Mouse (Mus musculus) mouse embryonic stem cell (cell line): ENCODE results near the gene Myl9.
"Not testable (repeated sequence)": the region's sequence is repeated elsewhere in the genome, so short reads cannot be mapped to it uniquely, and the experiment has no call there.

Experiments
- in situ Hi-C, 2 experiments: fragments of 300-500 bp; cut with MboI; formaldehyde crosslinking; loops; 1 replicate in 1 of 2; 3 replicates in 1 of 2; pipeline ENCODE4 v1.14.3; 2019 to 2020; ENCODE audit warnings: low sequenced_read_pairs in 2 of 2, low pct_unique_long_range_greater_than_20kb in 1 of 2, mixed read lengths in 1 of 2; ENCODE audit not compliant: unreplicated experiment in 1 of 2

Myl9 gene

DNA sequence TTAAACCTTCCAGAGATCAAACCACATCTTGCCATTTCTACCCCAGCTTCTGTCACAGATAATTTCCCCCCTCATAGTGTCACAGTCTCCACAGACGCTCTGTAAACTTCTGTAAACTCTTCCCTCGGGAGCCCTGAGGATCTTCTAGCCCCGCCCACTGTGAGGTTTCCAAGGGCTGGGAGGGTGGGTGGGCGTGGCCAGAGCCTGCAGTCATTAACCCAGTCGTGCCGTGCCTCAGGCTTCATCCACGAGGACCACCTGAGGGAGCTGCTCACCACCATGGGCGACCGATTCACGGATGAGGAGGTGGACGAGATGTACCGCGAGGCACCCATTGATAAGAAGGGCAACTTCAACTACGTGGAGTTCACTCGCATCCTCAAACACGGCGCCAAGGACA, 5.5 kb downstream of the Myl9 start:
- in situ Hi-C loops = no loop called here

GRCm38 (mm10) chr2:156781281-156781680, 6.1 kb downstream of the Myl9 start:
- in situ Hi-C loops = no loop called here

GRCm38 (mm10) chr2:156781836-156782480, 6.7 kb downstream of the Myl9 start:
- in situ Hi-C loops = no loop called here

DNA sequence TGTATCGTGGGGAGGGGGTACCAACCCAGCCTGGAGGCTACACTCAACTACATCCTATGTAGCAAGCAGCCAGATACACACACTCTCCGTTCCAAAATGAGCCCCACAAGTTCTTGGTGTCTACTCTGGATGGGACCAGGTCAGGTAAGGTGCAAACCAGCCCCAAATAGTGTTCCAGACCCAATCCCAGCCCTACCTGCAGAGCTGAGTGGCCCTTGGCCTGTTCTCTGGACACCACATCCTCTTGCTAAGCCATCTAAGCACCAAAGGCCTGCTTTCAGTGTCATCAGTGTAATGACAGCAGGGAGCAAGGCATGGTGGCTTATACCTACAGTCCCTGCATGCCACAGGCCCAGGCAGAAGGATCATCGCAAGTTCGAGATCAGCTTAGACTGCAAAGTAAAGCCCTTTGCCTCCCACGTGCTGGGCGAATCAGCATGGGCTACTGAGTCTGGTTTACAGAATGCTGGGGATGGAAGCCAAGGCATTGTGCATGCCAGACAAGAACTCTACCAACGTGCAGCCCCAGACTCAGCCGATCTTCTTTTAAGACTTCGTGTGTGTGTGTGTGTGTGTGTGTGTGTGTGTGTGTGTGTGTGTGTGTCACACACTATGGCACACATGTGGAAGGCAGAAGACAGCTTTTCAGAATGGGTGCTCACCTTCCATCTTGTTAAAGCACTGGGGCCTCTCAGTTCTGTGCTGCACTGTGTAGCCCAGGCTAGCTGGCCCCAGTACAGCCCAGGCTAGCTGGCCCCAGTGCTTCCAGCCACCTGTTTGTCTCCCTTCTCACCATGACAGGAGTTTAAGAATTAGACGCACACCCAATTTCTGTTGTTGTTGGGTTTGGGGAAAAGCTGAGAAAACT, 7.5 kb downstream of the Myl9 start:
- in situ Hi-C loops = no loop called here

- in situ Hi-C loops = no loop called here
These were observed 8.1 kb downstream of the Myl9 start for GRCm38 (mm10) chr2:156783349-156783728.

GRCm38 (mm10) chr2:156784016-156784585, 8.9 kb downstream of the Myl9 start:
- in situ Hi-C loops = no loop called here

GRCm38 (mm10) chr2:156784891-156785290, 9.7 kb downstream of the Myl9 start:
- in situ Hi-C loops = no loop called here

GRCm38 (mm10) chr2:156786369-156786768, 11.1 kb downstream of the Myl9 start:
- in situ Hi-C loops = not testable (repeated sequence)

- in situ Hi-C loops = no loop called here
These were observed 12.0 kb downstream of the Myl9 start for GRCm38 (mm10) chr2:156787090-156787775.

- in situ Hi-C loops = no loop called here
These were observed 12.5 kb downstream of the Myl9 start for GRCm38 (mm10) chr2:156787776-156788105.

GRCm38 (mm10) chr2:156788836-156789235, 13.6 kb downstream of the Myl9 start:
- in situ Hi-C loops = no loop called here

DNA sequence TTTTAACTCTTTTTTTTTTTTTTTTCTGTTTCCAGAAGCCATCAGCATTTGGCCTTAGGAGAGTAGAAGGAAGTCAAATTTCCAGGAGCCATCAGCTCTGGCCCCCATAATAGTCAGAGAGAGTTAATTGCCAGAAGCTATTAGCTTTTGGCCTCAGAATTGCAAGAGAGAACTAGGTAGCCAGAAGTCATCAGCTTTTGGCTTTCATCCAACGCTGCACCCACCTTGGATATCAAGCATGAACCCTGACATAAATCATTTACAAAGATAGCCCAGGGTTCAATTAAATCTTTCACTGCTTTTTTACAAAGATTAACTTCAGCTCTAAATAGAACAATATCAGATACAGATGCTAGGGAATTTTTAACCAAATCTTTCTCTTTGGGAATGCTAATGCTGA, 23.3 kb downstream of the Myl9 start:
- in situ Hi-C loops = no loop called here

- in situ Hi-C loops = no loop called here
These were observed 25.8 kb downstream of the Myl9 start for GRCm38 (mm10) chr2:156801045-156801444.

- in situ Hi-C loops = not testable (repeated sequence)
These were observed 26.9 kb downstream of the Myl9 start for GRCm38 (mm10) chr2:156802116-156802515.

DNA sequence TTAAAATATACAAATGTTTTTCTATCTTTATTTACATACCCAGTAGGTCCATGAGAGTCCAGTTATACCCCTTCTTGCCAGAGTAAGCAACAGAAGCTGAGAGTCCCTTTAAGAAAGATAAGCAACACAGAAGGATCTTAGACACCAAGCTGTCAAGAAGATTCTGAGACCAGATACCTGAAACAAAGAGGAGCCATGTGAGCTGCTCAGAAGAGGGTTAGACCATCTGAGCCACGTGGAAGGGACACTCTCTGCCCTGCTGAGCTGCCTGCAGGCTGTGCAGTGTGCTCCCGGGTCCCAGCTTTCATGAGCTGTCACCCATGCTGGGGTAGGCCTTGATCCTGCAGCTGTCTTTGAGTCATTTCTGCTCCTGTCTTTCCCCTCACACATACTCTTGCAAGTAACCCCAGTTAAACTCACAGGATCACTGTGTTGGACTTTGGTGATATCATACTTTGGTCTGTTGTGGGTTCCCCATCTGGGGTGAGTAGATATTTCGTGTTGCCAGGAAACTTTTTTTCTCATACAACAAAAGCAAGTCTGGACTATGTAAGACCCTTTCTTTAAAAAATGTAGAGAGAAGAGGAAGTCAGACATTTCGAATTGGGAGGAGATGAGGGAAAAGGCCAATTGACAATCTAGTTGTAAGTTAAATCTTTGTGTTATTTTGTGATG, 28.6 kb downstream of the Myl9 start:
- in situ Hi-C loops = no loop called here

DNA sequence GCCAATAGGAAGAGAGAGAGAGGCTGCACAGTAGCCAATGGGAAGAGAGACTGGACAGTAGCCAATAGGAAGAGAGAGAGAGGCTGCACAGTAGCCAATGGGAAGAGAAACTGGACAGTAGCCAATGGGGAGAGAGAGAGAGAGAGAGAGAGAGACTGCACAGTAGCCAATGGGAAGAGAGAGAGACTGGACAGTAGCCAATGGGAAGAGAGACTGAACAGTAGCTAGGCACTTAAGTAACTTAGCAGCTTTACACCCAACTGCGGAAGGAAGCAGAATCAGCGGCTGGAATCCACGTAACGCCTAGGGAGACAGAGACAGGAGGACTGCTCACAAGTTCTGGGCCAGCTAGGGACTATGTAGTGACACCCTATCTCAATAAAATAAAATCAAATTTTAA, 29.4 kb downstream of the Myl9 start:
- in situ Hi-C loops = no loop called here

GRCm38 (mm10) chr2:156806886-156807285, 31.7 kb downstream of the Myl9 start:
- in situ Hi-C loops = no loop called here

GRCm38 (mm10) chr2:156809579-156809978, 34.4 kb downstream of the Myl9 start:
- in situ Hi-C loops = no loop called here

DNA sequence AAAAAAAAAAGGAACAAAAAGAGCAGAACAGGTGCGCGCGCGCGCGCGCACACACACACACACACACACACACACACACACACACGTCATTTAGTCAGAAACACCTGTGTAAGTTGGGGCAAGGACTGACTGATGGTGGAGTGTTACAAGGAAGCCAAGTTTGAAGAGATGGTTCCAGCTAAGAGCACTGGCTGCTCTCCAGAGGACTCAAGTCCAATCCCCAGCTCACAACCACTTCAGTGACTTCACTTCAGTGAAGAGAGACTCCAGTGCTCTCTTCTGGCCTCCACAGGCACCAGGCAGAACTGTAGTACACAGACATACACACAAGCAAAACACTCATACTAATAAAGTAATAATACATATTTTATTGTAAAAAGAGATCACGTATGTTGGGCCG, 35.5 kb downstream of the Myl9 start:
- in situ Hi-C loops = no loop called here
